Mouse (Mus musculus): ENCODE data around the gene Zfp646. TPM values are rescaled to one million over a fixed set of nuclear protein-coding genes. Genes with fewer than 3 reads are reported as not detected.
A peak's percentile ranks its signal among the peaks of the same experiment; 100 is the strongest.

Gene Zfp646
- polyA plus RNA-seq, 1 experiment from 2014 or later = 11.4 TPM

GRCm38 (mm10) chr7:127866434-127866833 lies 9.6 kb upstream of the Zfp646 start:
- Histone ChIP-seq H3K9me3 (no peaks in the 10 kb centered on the region), H3K27me3 (no peaks in the 10 kb centered on the region), H3K4me3 (no peak overlapping the region), H3K9ac (no peak overlapping the region), H3K36me3 (peaks cover 52% of the 10 kb centered on the region), H3K4me1 (no peaks in the 10 kb centered on the region), H3K4me2 (no peak overlapping the region), H3K27ac (no peak overlapping the region)
- no peak for ATAC-seq (ENCODE audit: insufficient number of reproducible peaks, insufficient read depth, low FRiP score, low TSS enrichment, low read depth)
- WGBS = 94% methylated on average over 12 of the region's 12 CpGs

- peaks cover 59% of the 10 kb centered on the region for H3K36me3 ChIP-seq
Measured at GRCm38 (mm10) chr7:127867641-127868040, 8.4 kb upstream of the Zfp646 start.

GRCm38 (mm10) chr7:127869149-127869810 lies 6.7 kb upstream of the Zfp646 start:
- 0 out of 2 replicates have a peak overlapping the region, but pooled peaks have one; percentile 2 for H3K9ac ChIP-seq

More at GRCm38 (mm10) chr7:127867641-127868040, 8.4 kb upstream of the Zfp646 start:
- Histone ChIP-seq H3K4me3 (no peak overlapping the region), H3K9ac (no peak overlapping the region), H3K4me1 (no peaks in the 10 kb centered on the region), H3K4me2 (no peak overlapping the region), H3K27ac (no peak overlapping the region), H3K9me3 (no peaks in the 10 kb centered on the region), H3K27me3 (no peaks in the 10 kb centered on the region)
- WGBS = 97% methylated on average over 18 of the region's 18 CpGs
- no peak for ATAC-seq (ENCODE audit: insufficient number of reproducible peaks, insufficient read depth, low FRiP score, low TSS enrichment, low read depth)

GRCm38 (mm10) chr7:127870136-127870821 lies 5.7 kb upstream of the Zfp646 start:
- H3K4me1 ChIP-seq = peaks cover 12% of the 10 kb centered on the region
- no peak for ATAC-seq (ENCODE audit: insufficient number of reproducible peaks, insufficient read depth, low FRiP score, low TSS enrichment, low read depth)
- WGBS = 80% methylated on average over 5 of the region's 5 CpGs
- no peak overlapping the region for H3K27ac ChIP-seq
- H3K9ac ChIP-seq = no peak overlapping the region
- H3K27me3 ChIP-seq = no peaks in the 10 kb centered on the region
- no peaks in the 10 kb centered on the region for H3K9me3 ChIP-seq
- H3K36me3 ChIP-seq = peaks cover 60% of the 10 kb centered on the region
- H3K4me3 ChIP-seq = no peak overlapping the region
- no peak overlapping the region for H3K4me2 ChIP-seq

More at GRCm38 (mm10) chr7:127869149-127869810, 6.7 kb upstream of the Zfp646 start:
- H3K4me1 ChIP-seq = peaks cover 7% of the 10 kb centered on the region
- H3K27ac ChIP-seq = no peak overlapping the region
- H3K4me3 ChIP-seq = no peak overlapping the region
- no peaks in the 10 kb centered on the region for H3K27me3 ChIP-seq
- no peak for ATAC-seq (ENCODE audit: insufficient number of reproducible peaks, insufficient read depth, low FRiP score, low TSS enrichment, low read depth)
- peaks cover 65% of the 10 kb centered on the region for H3K36me3 ChIP-seq
- WGBS = 70% methylated on average over 3 of the region's 3 CpGs
- H3K4me2 ChIP-seq = no peak overlapping the region
- no peaks in the 10 kb centered on the region for H3K9me3 ChIP-seq

- ATAC-seq (ENCODE audit: insufficient number of reproducible peaks, insufficient read depth, low FRiP score, low TSS enrichment, low read depth) = peak; percentile 18; the same call in 1 of the 2 replicates
- Histone ChIP-seq H3K9ac (peak overlapping the region; percentile 98), H3K9me3 (no peaks in the 10 kb centered on the region), H3K36me3 (peaks cover 51% of the 10 kb centered on the region), H3K4me1 (peaks cover 20% of the 10 kb centered on the region), H3K4me2 (peak overlapping the region; percentile 89), H3K27ac (peak overlapping the region; percentile 99), H3K4me3 (peak overlapping the region; percentile 91), H3K27me3 (no peaks in the 10 kb centered on the region)
- WGBS = 4% methylated on average over 20 of the region's 20 CpGs
Measured at GRCm38 (mm10) chr7:127874812-127875626, 1.0 kb upstream of the Zfp646 start.

- Histone ChIP-seq H3K4me3 (peak overlapping the region; percentile 91), H3K9me3 (no peaks in the 10 kb centered on the region), H3K27ac (peak overlapping the region; percentile 99), H3K4me2 (peak overlapping the region; percentile 89), H3K36me3 (peaks cover 51% of the 10 kb centered on the region), H3K27me3 (no peaks in the 10 kb centered on the region), H3K4me1 (peaks cover 20% of the 10 kb centered on the region), H3K9ac (peak overlapping the region; percentile 98)
- under 1% methylated on average over 41 of the region's 43 CpGs for WGBS
- peak; percentile 94 for ATAC-seq (ENCODE audit: insufficient number of reproducible peaks, insufficient read depth, low FRiP score, low TSS enrichment, low read depth)
Measured at GRCm38 (mm10) chr7:127875627-127876001, 407 bp upstream of the Zfp646 start.

- WGBS = under 1% methylated on average over 60 of the region's 60 CpGs
Measured at GRCm38 (mm10) chr7:127876467-127877348, 687 bp downstream of the Zfp646 start, which contains the start of gene Zfp668. Gene Zfp668 (minus strand): TSS chr7:127876828.

GRCm38 (mm10) chr7:127879301-127879700 lies 3.3 kb downstream of the Zfp646 start:
- no peak overlapping the region for H3K4me3 ChIP-seq
- 98% methylated on average over 9 of the region's 9 CpGs for WGBS
- H3K27me3 ChIP-seq = no peaks in the 10 kb centered on the region
- H3K4me1 ChIP-seq = peaks cover 31% of the 10 kb centered on the region
- H3K27ac ChIP-seq = no peak overlapping the region
- H3K36me3 ChIP-seq = peaks cover 67% of the 10 kb centered on the region
- no peak for ATAC-seq (ENCODE audit: insufficient number of reproducible peaks, insufficient read depth, low FRiP score, low TSS enrichment, low read depth)
- H3K4me2 ChIP-seq = no peak overlapping the region
- no peaks in the 10 kb centered on the region for H3K9me3 ChIP-seq
- H3K9ac ChIP-seq = no peak overlapping the region

More at GRCm38 (mm10) chr7:127876467-127877348, 687 bp downstream of the Zfp646 start, which contains the start of gene Zfp668:
- Histone ChIP-seq H3K4me3 (peak within 1 kb of the TSS; percentile 91), H3K9me3 (no peaks in the 10 kb centered on the region), H3K27ac (peak within 1 kb of the TSS; percentile 99), H3K36me3 (peaks cover 54% of the 10 kb centered on the region), H3K9ac (peak within 1 kb of the TSS; percentile 98), H3K27me3 (no peaks in the 10 kb centered on the region), H3K4me1 (peaks cover 20% of the 10 kb centered on the region), H3K4me2 (peak within 1 kb of the TSS; percentile 89)
- ATAC-seq (ENCODE audit: insufficient number of reproducible peaks, insufficient read depth, low FRiP score, low TSS enrichment, low read depth) = peak; percentile 49; the same call in 1 of the 2 replicates

- no peaks in the 10 kb centered on the region for H3K27me3 ChIP-seq
- H3K36me3 ChIP-seq = peaks cover 78% of the 10 kb centered on the region
- H3K4me3 ChIP-seq = no peak overlapping the region
- no peaks in the 10 kb centered on the region for H3K9me3 ChIP-seq
- no peak overlapping the region for H3K4me2 ChIP-seq
- 87% methylated on average over 12 of the region's 12 CpGs for WGBS
- no peak for ATAC-seq (ENCODE audit: insufficient number of reproducible peaks, insufficient read depth, low FRiP score, low TSS enrichment, low read depth)
- H3K4me1 ChIP-seq = peaks cover 30% of the 10 kb centered on the region
- no peak overlapping the region for H3K27ac ChIP-seq
- no peak overlapping the region for H3K9ac ChIP-seq
Measured at GRCm38 (mm10) chr7:127880431-127880830, 4.4 kb downstream of the Zfp646 start.

- no peak overlapping the region for H3K4me2 ChIP-seq
- no peak overlapping the region for H3K9ac ChIP-seq
- H3K4me1 ChIP-seq = peaks cover 23% of the 10 kb centered on the region
- no peak overlapping the region for H3K4me3 ChIP-seq
- WGBS = 62% methylated on average over 6 of the region's 6 CpGs
- no peaks in the 10 kb centered on the region for H3K27me3 ChIP-seq
- peaks cover 95% of the 10 kb centered on the region for H3K36me3 ChIP-seq
- no peaks in the 10 kb centered on the region for H3K9me3 ChIP-seq
- no peak for ATAC-seq (ENCODE audit: insufficient number of reproducible peaks, insufficient read depth, low FRiP score, low TSS enrichment, low read depth)
- H3K27ac ChIP-seq = no peak overlapping the region
Measured at GRCm38 (mm10) chr7:127885951-127886350, 9.9 kb downstream of the Zfp646 start.
